Mouse (Mus musculus): ENCODE data around the gene Fbxl7.

Gene Fbxl7

GRCm38 (mm10) chr15:26688472-26689104, 206.8 kb downstream of the Fbxl7 start:
- DNase-seq: no peak

- DNase-seq: no peak
Measured at GRCm38 (mm10) chr15:26687729-26688128, 207.7 kb downstream of the Fbxl7 start.

GRCm38 (mm10) chr15:26682279-26682678, 213.1 kb downstream of the Fbxl7 start:
- DNase-seq: no peak

GRCm38 (mm10) chr15:26673239-26673859, 222.0 kb downstream of the Fbxl7 start:
- DNase-seq: no peak

GRCm38 (mm10) chr15:26654988-26655387, 240.4 kb downstream of the Fbxl7 start:
- DNase-seq: no peak

GRCm38 (mm10) chr15:26642563-26642962, 252.8 kb downstream of the Fbxl7 start:
- DNase-seq: no peak

GRCm38 (mm10) chr15:26639726-26640125, 255.7 kb downstream of the Fbxl7 start:
- no peak for DNase-seq

- DNase-seq: no peak
Measured at GRCm38 (mm10) chr15:26635591-26635990, 259.8 kb downstream of the Fbxl7 start.

GRCm38 (mm10) chr15:26628181-26628580, 267.2 kb downstream of the Fbxl7 start:
- no peak for DNase-seq

GRCm38 (mm10) chr15:26623242-26623641, 272.1 kb downstream of the Fbxl7 start:
- no peak for DNase-seq

- DNase-seq: no peak
Measured at GRCm38 (mm10) chr15:26620279-26620678, 275.1 kb downstream of the Fbxl7 start.

- DNase-seq: no peak
Measured at GRCm38 (mm10) chr15:26619221-26619620, 276.2 kb downstream of the Fbxl7 start.

GRCm38 (mm10) chr15:26596239-26596638, 299.1 kb downstream of the Fbxl7 start:
- no peak for DNase-seq

GRCm38 (mm10) chr15:26579947-26580709, 315.3 kb downstream of the Fbxl7 start:
- DNase-seq: no peak

- DNase-seq: no peak
Measured at GRCm38 (mm10) chr15:26578500-26578899, 316.9 kb downstream of the Fbxl7 start.

GRCm38 (mm10) chr15:26566076-26566475, 329.3 kb downstream of the Fbxl7 start:
- DNase-seq: no peak

GRCm38 (mm10) chr15:26553620-26554019, 341.8 kb downstream of the Fbxl7 start:
- no peak for DNase-seq

- no peak for DNase-seq
Measured at GRCm38 (mm10) chr15:26533997-26534700, 361.2 kb downstream of the Fbxl7 start.

- no peak for DNase-seq
Measured at GRCm38 (mm10) chr15:26519220-26519631, 376.2 kb downstream of the Fbxl7 start.

- DNase-seq: no peak
Measured at GRCm38 (mm10) chr15:26501024-26501423, 394.4 kb downstream of the Fbxl7 start.
